Mouse (Mus musculus): ENCODE measurements around the gene 1810013L24Rik. TPM values are rescaled to one million over a fixed set of nuclear protein-coding genes. Genes with fewer than 3 reads are reported as not detected.

The 1810013L24Rik gene
- 16.3 and 17.2 TPM in 2 replicates for polyA plus RNA-seq (2015; fragmentation: Nextera tagmentation; extraction: Ambion mirVana)

DNA sequence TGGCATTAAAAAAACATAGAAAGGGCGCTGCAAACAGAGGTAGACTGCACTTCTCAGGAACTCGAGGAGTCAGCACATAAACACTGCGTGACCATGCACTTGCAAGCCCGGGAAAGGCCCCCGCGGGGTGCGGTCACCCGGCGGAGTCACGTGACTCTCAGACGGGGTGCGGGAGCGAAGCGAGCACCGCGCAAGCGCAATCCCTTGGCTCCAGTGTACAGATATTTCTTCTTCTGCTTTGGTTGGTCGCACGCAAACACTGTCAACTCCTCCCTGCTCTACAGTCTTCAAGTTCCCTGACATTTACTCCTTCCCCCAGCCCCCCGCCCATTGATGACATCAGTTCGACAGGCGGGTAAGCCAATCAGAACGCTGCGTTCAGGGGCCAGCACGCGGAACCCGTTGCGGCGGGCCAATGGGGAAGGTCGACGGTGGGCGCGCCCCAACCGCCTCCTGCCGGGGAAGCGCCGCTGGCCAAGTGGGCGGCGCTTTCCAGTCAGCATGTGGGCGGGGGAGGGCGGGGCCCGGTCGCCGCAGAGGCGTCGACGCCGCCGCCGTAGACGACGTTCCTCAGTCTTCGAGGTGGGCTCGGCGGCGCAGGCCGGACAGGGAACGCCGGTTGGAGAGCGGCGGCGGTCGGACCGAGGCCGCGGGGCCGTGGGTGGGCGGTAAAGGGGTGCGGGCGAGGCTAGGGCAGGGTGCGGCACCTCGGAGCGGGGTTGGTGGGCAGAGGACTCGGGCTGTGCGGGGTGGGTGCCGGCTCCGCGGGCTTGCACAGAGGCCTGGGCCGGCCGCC lies at the start of gene 1810013L24Rik:
Gene 1810013L24Rik (plus strand): TSS at position 537 of the 796 bp plus-strand sequence.

GRCm38 (mm10) chr16:8791949-8792557 lies 37.8 kb upstream of the 1810013L24Rik start, which contains the start of gene Usp7:
TSS of gene Usp7 (minus strand) at chr16:8792308.

Other genes starting within 250 kb of the 1810013L24Rik start
- 38.1 and 38.3 TPM in 2 replicates for gene Pmm2, start 192.4 kb upstream of the 1810013L24Rik start, polyA plus RNA-seq (2015; fragmentation: Nextera tagmentation; extraction: Ambion mirVana)
- 8.5 and 8.7 TPM in 2 replicates for gene Tmem186, start 192.4 kb upstream of the 1810013L24Rik start, polyA plus RNA-seq (2015; fragmentation: Nextera tagmentation; extraction: Ambion mirVana)
- gene Carhsp1, start 157.9 kb upstream of the 1810013L24Rik start, polyA plus RNA-seq (2015; fragmentation: Nextera tagmentation; extraction: Ambion mirVana), result 46.8 TPM in 2 replicates
- gene Gm5767, start 149.3 kb upstream of the 1810013L24Rik start, polyA plus RNA-seq (2015; fragmentation: Nextera tagmentation; extraction: Ambion mirVana), result not detected in 2 replicates
- gene Usp7, start 37.8 kb upstream of the 1810013L24Rik start, polyA plus RNA-seq (2015; fragmentation: Nextera tagmentation; extraction: Ambion mirVana), result 12.5 and 13.3 TPM in 2 replicates